Mouse (Mus musculus) lung, embryonic 16.5 days (tissue): ENCODE measurements around the gene Apoa1. TPM values are rescaled to one million over a fixed set of nuclear protein-coding genes. Genes with fewer than 3 reads are reported as not detected.

ENCODE experiments used
- ATAC-seq: fragments of 200-750 bp; cut with Nextera tagmentation; 2 replicates; pipeline ENCODE4 v1.8.0; 2017; ENCODE audit warnings: low read depth, mild to moderate bottlenecking, moderate library complexity
- H3K27ac ChIP-seq: fragments of 300-500 bp; sonication (generic); 2 replicates; pipeline ENCODE4 v1.5.1; 2014; ENCODE audit warnings: mild to moderate bottlenecking, control low read depth, low read length
- H3K27me3 ChIP-seq: fragments of 300-500 bp; sonication (generic); 2 replicates; pipeline ENCODE4 v1.6.1; 2014; ENCODE audit warnings: low read depth, low read length, mixed read lengths; ENCODE audit not compliant: control insufficient read depth, insufficient read depth
- H3K36me3 ChIP-seq: fragments of 300-500 bp; sonication (generic); 2 replicates; pipeline ENCODE4 v1.6.1; 2014; ENCODE audit warnings: low read length; ENCODE audit not compliant: control insufficient read depth, insufficient read depth
- H3K4me1 ChIP-seq: fragments of 300-500 bp; sonication (generic); replicated peaks from 2 replicates; pipeline ENCODE4 v1.6.1; 2014; ENCODE audit warnings: low read length, mixed read lengths; ENCODE audit not compliant: control insufficient read depth, insufficient read depth
- H3K4me2 ChIP-seq: fragments of 300-500 bp; sonication (generic); 2 replicates; pipeline ENCODE4 v1.6.1; 2014; ENCODE audit warnings: low read depth, low read length, control low read depth
- H3K4me3 ChIP-seq: fragments of 300-500 bp; sonication (generic); 2 replicates; pipeline ENCODE4 v1.5.1; 2014; ENCODE audit warnings: mild to moderate bottlenecking, low read length, control low read depth
- H3K9ac ChIP-seq: fragments of 300-500 bp; sonication (generic); 2 replicates; pipeline ENCODE4 v1.6.1; 2014; ENCODE audit warnings: low read length, control low read depth
- H3K9me3 ChIP-seq: fragments of 300-500 bp; sonication (generic); 2 replicates; pipeline ENCODE4 v1.6.1; 2016; ENCODE audit warnings: low read length; ENCODE audit not compliant: control insufficient read depth
- WGBS: fragments of 180-500 bp; shearing (Covaris S2); extraction: QIAGEN DNeasy Blood & Tissue Kit; methylation state at CpG from one replicate; pipeline ENCODE4 v1.1.7; 2014; 5-methylcytosine and 5-hydroxymethylcytosine counted together
- polyA plus RNA-seq: library from polyadenylated mRNA; unstranded; fragments of >200 nt; fragmentation: Nextera tagmentation; extraction: Ambion mirVana; gene quantifications from 2 replicates; pipeline ENCODE4 v1.2.1, GENCODE M21; 2015

Gene Apoa1
- polyA plus RNA-seq, 1 experiment from 2014 or later, result 14.2 TPM

- Histone ChIP-seq H3K4me1 (no peaks in the 10 kb centered on the region), H3K4me3 (no peak overlapping the region), H3K27ac (no peak overlapping the region), H3K27me3 (no peaks in the 10 kb centered on the region), H3K36me3 (peaks cover 3% of the 10 kb centered on the region; the same call in 1 of the 2 replicates), H3K9me3 (no peaks in the 10 kb centered on the region), H3K9ac (no peak overlapping the region), H3K4me2 (no peak overlapping the region)
- WGBS, result 9% methylated on average over 1 of the region's 1 CpGs
- ATAC-seq, result 0 out of 2 replicates have a peak, but pooled peaks have one; percentile 45
These were observed 36.7 kb upstream of the Apoa1 start for GRCm38 (mm10) chr9:46191644-46192043.

- 82% methylated on average over 6 of the region's 6 CpGs for WGBS
- no peak for ATAC-seq
- Histone ChIP-seq H3K4me3 (no peak overlapping the region), H3K27me3 (no peaks in the 10 kb centered on the region), H3K9me3 (no peaks in the 10 kb centered on the region), H3K27ac (no peak overlapping the region), H3K4me1 (no peaks in the 10 kb centered on the region), H3K9ac (no peak overlapping the region), H3K36me3 (peaks cover 3% of the 10 kb centered on the region; the same call in 1 of the 2 replicates), H3K4me2 (no peak overlapping the region)
These were observed 35.7 kb upstream of the Apoa1 start for GRCm38 (mm10) chr9:46192642-46193041.

GRCm38 (mm10) chr9:46194809-46195208 lies 33.6 kb upstream of the Apoa1 start:
- Histone ChIP-seq H3K9me3 (no peaks in the 10 kb centered on the region), H3K36me3 (peaks cover 14% of the 10 kb centered on the region), H3K4me1 (no peaks in the 10 kb centered on the region), H3K27me3 (no peaks in the 10 kb centered on the region), H3K4me3 (no peak overlapping the region), H3K9ac (no peak overlapping the region), H3K4me2 (no peak overlapping the region), H3K27ac (no peak overlapping the region)
- 81% methylated on average over 9 of the region's 9 CpGs for WGBS
- no peak for ATAC-seq

GRCm38 (mm10) chr9:46196699-46197169 lies 31.6 kb upstream of the Apoa1 start:
- ATAC-seq, result peak; percentile 38; the same call in 1 of the 2 replicates
- 67% methylated on average over 12 of the region's 12 CpGs for WGBS
- H3K27me3 ChIP-seq, result no peaks in the 10 kb centered on the region
- no peaks in the 10 kb centered on the region for H3K4me1 ChIP-seq
- no peak overlapping the region for H3K4me2 ChIP-seq
- peaks cover 16% of the 10 kb centered on the region for H3K36me3 ChIP-seq
- H3K9me3 ChIP-seq, result no peaks in the 10 kb centered on the region
- H3K9ac ChIP-seq, result no peak overlapping the region
- H3K27ac ChIP-seq, result no peak overlapping the region
- H3K4me3 ChIP-seq, result no peak overlapping the region

DNA sequence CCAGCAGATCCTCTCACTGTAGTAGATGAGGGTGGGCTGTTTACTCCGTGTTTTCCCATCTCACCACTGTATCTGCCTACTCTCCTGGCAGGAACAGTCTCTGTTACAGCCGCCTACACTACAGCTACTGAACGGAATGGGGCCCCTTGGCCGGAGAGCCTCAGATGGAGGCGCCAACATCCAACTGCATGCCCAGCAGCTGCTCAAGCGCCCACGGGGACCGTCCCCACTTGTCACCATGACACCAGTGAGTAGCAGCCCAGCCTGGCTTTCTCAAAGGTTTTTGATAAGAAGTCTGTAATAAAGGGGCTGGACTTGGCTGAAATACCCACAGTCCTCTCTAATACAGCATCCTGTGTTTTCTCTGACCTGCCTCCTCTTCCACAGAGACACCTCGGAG lies 29.9 kb upstream of the Apoa1 start:
- Histone ChIP-seq H3K27ac (no peak overlapping the region), H3K4me2 (no peak overlapping the region), H3K4me1 (no peaks in the 10 kb centered on the region), H3K36me3 (peaks cover 20% of the 10 kb centered on the region), H3K9ac (no peak overlapping the region), H3K27me3 (no peaks in the 10 kb centered on the region), H3K4me3 (no peak overlapping the region), H3K9me3 (no peaks in the 10 kb centered on the region)
- WGBS, result 72% methylated on average over 9 of the region's 9 CpGs
- no peak for ATAC-seq

GRCm38 (mm10) chr9:46198936-46199335 lies 29.4 kb upstream of the Apoa1 start:
- no peak overlapping the region for H3K4me2 ChIP-seq
- no peak overlapping the region for H3K9ac ChIP-seq
- no peaks in the 10 kb centered on the region for H3K9me3 ChIP-seq
- H3K27ac ChIP-seq, result no peak overlapping the region
- no peaks in the 10 kb centered on the region for H3K27me3 ChIP-seq
- no peaks in the 10 kb centered on the region for H3K4me1 ChIP-seq
- peaks cover 20% of the 10 kb centered on the region for H3K36me3 ChIP-seq
- WGBS, result 74% methylated on average over 7 of the region's 7 CpGs
- ATAC-seq, result no peak
- no peak overlapping the region for H3K4me3 ChIP-seq

- H3K4me3 ChIP-seq, result no peak overlapping the region
- H3K27me3 ChIP-seq, result no peaks in the 10 kb centered on the region
- no peaks in the 10 kb centered on the region for H3K4me1 ChIP-seq
- H3K9me3 ChIP-seq, result no peaks in the 10 kb centered on the region
- H3K4me2 ChIP-seq, result no peak overlapping the region
- H3K36me3 ChIP-seq, result peaks cover 23% of the 10 kb centered on the region
- ATAC-seq, result no peak
- no peak overlapping the region for H3K9ac ChIP-seq
- H3K27ac ChIP-seq, result no peak overlapping the region
- WGBS, result 81% methylated on average over 2 of the region's 2 CpGs
These were observed 28.8 kb upstream of the Apoa1 start for GRCm38 (mm10) chr9:46199609-46200008.

- H3K9ac ChIP-seq, result no peak overlapping the region
- H3K27ac ChIP-seq, result no peak overlapping the region
- H3K4me2 ChIP-seq, result no peak overlapping the region
- no peaks in the 10 kb centered on the region for H3K9me3 ChIP-seq
- 42% methylated on average over 10 of the region's 10 CpGs for WGBS
- H3K4me3 ChIP-seq, result no peak overlapping the region
- ATAC-seq, result 0 out of 2 replicates have a peak, but pooled peaks have one; percentile 38
- H3K4me1 ChIP-seq, result no peaks in the 10 kb centered on the region
- no peaks in the 10 kb centered on the region for H3K27me3 ChIP-seq
- H3K36me3 ChIP-seq, result peaks cover 10% of the 10 kb centered on the region
These were observed 21.4 kb upstream of the Apoa1 start for GRCm38 (mm10) chr9:46206834-46207500.

DNA sequence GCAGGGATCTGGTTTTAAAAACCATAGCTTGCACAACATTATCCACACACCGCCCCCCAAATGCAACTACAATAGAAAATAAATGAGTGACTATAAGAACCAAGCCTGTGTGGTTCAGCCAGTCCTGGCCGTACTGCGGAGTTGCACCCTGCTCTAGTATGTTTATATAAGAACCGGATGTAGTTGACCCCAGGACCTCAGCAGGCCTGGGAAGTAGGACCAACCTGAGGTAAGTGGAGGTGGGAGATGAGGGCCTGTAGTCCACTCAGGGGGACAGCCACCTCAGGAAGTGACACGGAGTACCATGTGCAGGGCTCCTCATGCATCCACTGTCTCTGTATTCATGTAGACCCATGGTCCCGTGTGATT lies 20.9 kb upstream of the Apoa1 start:
- Histone ChIP-seq H3K27me3 (no peaks in the 10 kb centered on the region), H3K9me3 (no peaks in the 10 kb centered on the region), H3K4me2 (no peak overlapping the region), H3K4me3 (no peak overlapping the region), H3K4me1 (no peaks in the 10 kb centered on the region), H3K36me3 (peaks cover 11% of the 10 kb centered on the region), H3K27ac (no peak overlapping the region), H3K9ac (no peak overlapping the region)
- WGBS, result 44% methylated on average over 6 of the region's 6 CpGs
- ATAC-seq, result 0 out of 2 replicates have a peak, but pooled peaks have one; percentile 10
